Mouse (Mus musculus) retina, embryonic 14.5 days (tissue): ENCODE measurements around the gene Dmd.

Experiments
- DNase-seq: peaks from one replicate; pipeline ENCODE4 v3.0.0-alpha.2; 2015; ENCODE audit warnings: low spot score

Gene Dmd

DNA sequence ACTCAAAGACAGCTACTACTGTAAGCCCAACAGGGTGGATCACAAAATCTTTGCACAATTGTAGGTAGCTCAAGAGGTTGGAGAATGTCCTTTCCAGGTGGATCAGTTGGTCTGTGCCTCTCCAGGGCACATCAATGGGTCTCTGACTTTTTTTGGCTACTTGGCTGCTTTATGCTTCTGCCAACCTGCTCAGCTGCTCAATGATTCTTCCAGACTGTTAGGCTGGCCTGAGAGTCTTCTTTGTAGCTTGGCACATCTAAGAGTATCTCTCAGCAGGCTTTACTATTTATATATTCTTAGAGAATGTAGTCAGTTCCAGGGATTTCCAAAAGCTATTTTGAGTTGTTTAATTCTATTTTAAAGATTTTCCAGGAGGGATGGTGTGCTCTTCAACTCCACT, 1416.3 kb downstream of the Dmd start:
- no peak for DNase-seq

DNA sequence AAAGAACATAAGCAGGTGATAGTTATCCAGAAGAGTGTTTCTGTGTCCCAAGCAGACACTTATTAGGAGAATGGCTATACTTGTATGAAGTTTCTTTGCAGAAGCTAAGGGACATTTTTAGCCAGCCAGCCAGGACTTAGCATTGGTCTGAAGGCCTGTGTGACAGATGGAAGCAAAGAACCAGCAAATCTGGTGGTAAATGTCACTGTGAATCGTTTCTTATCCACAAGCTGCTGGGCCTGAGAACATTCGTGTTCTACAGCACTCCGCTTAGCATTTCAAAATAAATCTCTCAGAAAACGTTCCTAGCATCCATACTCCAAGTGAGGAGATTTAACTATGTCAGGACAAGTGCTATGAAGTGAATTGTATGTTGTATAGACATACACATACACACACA, 1486.9 kb downstream of the Dmd start:
- no peak for DNase-seq

DNA sequence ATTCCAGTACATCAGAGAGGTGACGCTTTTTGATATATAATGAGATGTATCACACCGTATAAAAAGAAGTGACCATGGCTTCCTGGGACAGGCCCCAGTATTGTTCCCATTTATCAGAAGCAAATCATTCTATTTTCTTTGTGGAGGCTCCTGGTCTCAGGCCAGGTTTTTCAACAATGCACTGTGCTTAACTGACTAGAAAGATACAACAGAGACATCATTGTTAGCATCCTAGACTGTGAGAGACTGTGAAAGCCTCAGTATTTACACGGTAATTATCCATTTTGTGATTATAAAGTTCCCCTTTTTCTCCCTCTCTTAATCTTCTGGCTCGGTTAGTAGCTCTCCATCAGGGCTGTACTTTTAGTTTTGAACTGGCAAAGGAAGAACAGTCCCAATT, 1487.9 kb downstream of the Dmd start:
- DNase-seq, result no peak

DNA sequence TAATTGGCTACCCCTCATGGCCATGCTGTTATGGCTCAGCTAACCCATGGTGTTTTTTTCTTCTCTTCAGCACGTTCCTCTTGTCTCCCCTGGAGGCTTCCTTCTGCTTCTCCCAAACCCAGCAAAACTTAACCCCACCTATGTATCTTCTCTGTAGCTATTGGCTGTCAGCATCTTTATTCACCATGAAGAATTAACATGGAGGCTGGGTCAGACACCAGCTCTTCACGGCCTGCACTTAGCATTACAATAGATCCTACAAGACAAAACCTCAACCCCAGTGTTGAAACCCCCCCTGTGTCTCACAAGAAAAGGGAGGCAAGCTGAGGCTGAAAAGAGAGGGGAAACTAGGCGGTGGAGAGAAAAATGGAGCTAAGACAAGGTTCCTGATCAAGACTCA, 1494.3 kb downstream of the Dmd start:
- no peak for DNase-seq

DNA sequence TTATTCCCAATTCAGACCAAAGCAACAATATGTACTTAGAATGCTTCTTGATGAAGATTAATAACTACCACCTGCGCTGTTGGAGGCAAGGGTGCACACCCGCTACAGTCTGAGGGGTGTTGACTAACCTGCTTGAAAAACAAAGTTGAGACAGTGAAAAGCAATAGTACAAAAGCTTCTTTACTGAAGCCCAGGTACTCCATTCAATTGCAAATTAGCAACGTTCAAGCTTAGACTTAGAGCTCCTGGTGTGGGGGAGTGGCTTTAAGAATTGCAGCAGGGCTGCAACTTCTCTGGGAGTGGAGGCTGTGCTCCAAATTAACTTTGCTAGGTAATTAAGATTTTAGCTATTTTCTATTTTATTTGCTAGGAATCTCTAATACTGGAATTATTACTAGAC, 1495.3 kb downstream of the Dmd start:
- no peak for DNase-seq

DNA sequence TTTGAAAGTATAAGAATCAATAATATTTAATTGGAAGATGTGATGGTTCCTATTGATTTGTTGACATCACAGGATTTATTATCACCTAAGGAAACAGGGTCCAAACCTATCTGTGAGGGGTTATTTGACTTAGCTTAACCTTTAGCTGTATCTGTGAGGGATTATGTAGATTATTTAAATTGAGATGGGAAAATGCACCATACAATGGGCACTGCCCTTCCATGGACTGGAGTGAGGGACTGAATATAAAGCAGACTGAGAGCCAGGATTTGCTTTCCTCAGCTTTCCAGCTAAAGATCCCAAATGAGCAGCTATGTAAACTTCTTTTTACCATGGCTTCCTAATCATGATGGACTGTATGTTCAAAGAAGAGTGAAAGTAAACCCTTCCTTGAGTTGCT, 1496.0 kb downstream of the Dmd start:
- DNase-seq, result no peak

DNA sequence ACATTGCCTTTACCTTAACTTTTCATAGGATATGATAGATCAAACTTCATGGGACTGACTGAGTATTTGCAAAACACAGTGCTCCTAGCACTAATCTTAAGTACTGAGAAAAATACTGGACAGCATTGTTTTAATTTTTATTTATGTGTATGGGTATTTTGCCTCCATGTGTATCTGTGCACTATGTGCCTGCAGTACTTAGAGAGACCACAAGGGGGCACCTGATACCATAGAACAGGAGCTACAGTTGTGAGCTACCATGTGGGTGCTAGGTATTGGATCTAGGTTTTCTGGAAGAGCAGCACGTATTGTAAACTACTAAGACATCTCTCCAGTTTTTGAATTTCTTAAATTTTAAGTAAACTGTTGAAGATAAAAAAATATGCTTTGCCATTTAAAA, 1505.8 kb downstream of the Dmd start:
- peak; percentile 18 for DNase-seq

DNA sequence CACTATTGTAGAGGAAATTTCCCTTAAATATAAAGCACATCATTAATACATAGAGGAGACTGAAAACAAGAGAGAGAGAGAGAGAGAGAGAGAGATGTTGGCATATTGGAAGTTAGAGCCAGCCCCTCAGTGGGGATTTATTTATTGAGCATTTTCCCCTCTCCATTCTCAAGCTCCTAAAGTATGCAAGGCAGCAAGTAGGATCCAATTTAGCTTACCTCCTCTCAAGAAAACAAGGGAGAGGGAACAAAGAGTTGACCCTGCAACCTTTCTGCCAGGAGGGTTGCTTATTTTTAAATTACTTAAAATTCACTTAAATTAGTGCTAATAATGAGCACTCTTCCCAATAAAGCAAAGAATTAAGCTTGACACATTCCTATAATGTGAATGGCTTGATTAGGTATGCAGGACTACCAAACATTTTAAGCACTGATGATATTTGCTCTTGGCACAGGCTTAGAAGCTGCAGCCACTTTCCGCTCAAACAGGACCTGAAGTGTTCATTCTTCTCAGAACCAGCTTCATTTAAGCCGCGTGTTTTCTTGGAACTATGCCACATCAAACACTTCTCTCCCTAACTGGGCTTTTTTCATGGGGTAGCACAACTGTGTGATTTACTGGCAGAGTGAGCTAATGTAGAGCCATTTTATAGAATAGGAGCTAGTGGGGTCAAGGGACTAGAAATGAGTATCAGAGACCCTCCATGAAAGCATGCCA, 1566.1 kb downstream of the Dmd start:
- DNase-seq, result peak; percentile 5

DNA sequence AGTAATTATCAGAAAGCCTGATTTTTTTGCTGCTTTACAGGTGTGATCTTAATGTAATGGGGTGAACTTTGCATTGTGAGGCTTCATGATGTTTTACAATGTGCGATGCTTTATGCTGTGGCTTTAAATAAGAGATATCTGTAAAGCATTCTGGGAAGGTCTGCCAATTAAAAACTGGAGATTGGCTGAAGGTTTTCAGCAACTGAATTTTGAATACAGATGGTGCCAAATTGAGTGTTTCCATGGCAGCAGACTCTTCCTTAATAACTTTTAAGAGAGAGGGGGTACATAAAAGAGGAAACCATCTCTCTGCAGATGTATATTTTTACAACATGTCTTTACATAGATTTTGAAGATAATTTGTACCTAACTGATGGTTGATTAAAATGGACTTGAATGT, 1603.3 kb downstream of the Dmd start:
- no peak for DNase-seq

DNA sequence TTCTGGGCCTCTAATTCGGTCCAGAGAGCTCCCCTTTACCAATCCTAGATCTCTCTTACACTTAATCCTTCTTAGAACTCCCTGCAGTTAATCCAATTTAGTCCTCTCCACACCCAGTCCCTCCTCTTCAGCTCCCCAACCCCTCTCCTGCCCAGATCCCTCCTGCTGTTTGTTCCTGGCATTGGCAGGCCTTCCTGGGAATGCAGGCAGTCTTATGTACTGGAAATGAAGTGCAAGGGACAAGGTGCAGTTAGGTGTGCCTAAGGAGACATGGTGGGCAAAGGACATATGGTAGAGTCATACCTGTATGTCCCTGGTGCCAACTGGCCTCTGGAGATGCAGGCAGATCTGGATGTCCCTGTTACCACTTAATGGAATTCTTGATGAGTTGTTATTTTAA, 1604.8 kb downstream of the Dmd start:
- DNase-seq, result no peak

DNA sequence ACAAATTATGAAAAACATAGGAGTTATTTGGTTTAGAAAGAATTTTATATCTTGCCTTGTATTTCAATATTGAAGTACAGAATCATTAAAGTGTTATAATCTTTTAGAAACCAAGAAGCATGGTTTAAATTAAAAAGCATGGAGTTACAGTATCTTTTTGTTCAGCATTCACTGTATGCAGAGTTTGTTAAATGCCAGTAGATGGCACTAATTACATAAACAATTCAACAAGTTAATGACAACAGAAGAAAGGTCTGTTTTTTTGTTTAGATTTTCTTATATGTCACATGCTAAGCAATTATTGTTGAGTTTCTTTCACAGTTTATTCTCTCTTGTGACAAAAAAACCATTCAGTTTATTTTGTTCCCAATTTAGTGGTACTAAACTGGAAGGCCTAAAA, 1649.8 kb downstream of the Dmd start:
- DNase-seq, result peak; percentile 13

DNA sequence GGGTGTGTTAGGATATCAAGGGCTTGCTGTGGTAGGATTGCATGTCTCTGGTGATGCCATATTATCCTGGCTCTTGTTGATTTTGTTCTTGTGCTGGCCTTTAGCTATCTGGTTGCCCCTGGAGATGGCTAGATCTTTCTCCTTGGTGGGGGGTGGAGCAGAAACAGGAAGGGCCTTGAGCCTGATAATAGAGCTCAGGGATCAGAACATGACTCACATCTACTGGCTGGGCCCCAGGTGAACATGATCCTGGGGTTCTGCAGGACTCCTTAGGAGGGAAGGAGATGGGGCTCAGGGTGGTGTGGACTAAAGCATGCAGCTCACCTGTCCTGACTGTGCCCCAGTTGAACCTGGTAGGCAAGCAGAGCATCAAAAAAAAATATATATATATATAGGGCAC, 1691.8 kb downstream of the Dmd start:
- no peak for DNase-seq

DNA sequence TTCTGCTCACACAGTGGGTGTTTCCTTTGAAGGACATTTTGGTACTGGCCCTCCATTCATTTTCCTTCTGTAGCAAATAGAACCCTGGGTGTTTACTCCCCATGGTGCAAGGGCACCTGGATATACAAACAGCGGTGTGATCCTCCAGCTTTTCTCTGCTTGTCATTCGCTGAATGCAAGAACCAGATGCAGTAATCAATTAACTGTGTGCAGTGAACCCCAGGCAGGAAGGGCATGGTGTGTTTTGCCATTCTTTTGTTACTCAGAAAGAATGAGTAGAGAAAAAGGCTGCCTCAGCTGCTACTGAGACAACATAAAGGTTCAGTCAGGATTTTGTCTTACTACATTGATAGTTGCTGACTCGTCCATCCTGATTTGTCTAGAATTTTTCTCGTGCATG, 1799.0 kb downstream of the Dmd start:
- peak; percentile 39 for DNase-seq

DNA sequence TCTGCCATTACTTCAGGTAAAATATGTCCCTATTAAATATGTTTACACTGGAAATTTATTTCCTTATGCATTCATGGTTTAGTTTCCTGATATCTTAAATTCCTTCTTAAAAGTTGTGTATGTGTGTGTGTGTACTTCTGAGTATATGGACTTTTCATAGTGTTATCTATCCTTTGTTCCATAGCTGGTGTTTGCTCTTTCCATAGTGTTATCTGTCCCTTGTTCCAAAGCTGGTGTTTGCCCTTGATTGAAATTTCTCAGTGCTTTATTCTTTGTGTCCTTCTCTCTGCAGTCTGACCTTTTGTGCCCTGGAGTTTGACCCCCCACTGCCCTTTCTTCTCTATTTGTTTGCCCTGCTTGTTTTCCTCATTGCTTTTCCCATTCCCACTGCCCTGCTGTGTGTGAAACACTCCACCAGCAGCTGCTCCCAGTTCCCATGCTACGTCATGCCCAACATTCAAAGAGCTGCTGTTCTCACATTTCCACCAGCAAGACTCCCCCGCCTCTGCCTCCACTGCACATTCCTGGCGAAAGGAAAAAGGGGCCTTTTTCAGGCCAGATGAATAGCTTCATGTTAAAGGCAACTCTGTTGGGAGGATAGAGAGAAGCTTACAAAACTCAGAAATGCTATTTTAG, 1911.5 kb downstream of the Dmd start:
- peak; percentile 70 for DNase-seq

DNA sequence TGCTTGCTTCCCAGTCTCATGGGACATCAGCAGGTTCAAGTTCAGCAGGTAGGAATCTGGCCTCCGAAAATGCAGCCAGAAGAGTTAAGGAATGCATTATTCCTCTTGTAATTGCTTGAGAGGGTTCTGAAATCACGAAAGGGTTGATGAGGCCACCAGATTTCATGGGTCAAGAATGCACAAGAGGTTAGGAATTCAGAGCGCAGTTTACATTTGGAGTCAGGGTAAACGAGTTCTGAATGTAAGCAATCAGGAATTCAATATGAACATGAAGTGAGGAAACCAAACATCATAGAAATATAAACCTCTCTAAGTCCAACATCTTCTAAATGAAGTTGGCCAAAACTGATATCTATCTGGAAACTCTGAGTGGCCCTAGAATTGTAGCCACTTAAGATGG, 1924.4 kb downstream of the Dmd start:
- DNase-seq, result no peak

DNA sequence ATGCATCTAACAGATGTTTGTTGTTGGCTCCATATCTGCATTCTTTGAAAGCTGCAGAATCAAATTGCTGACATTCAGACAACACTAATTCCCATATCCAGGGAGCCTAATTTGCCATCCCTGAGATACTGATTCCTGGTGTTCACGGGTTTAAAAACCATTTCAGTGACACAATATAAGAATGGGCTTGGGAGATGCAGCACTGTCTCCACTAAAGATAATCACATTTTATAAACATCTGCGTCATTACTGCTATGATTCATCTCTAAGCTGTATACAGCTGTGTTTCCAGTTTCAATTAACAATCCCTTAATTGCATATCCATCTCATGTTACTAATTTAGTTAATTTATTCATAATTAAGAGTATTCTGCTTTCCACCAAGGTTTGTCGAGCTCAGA, 1929.5 kb downstream of the Dmd start:
- no peak for DNase-seq

DNA sequence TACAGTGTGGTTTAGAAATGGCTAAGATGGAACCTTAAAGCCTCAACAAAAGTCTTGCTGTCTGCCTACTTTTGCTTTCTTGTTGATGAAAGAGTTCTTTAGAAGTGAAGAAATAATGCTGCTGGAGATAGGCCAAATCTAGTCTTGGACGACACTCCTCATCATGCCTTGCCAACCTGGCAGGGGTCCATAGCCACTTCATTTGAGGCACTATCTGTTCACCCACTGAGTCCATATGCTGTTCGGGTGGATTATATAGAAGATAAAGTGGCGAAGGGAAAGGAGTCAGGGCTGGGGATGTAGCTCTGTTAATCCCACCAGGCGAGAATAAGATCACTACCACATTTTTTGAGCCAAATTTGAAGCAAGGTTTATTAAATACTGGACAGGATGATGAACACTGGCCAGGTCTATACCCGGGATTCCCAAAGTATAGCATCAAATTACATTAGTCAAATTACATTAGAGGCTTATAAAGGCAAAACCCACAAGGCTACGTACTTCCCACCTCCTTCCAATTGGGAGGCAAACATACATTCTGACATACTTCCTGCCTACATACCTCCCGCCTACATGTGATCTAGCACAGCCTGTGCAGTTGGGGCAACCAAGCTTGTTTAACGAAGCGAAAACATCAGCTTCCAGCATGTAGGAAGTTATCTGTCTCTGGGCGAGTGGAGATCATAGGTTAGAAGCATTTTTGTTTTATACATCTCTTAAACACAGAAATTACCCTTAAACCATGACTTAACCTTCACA, 1984.2 kb downstream of the Dmd start:
- DNase-seq, result no peak

DNA sequence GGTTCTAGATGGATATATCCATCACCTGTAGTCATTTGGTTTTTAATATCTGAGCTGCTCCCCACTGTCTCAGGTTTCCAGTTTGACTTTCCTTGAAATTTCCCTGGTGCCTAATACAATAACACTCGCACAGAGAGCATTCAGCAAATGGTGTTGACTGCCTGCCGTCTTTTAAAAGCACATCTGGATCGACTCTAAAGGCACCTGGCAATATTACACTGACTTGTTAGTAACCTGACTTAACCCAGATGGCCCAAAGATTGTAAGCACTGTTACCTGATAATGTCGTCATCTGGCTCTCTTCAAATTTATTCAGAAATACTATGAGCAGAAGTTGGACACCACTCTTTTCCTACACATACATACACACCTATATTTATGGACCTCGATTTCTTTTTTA, 2011.9 kb downstream of the Dmd start:
- no peak for DNase-seq

DNA sequence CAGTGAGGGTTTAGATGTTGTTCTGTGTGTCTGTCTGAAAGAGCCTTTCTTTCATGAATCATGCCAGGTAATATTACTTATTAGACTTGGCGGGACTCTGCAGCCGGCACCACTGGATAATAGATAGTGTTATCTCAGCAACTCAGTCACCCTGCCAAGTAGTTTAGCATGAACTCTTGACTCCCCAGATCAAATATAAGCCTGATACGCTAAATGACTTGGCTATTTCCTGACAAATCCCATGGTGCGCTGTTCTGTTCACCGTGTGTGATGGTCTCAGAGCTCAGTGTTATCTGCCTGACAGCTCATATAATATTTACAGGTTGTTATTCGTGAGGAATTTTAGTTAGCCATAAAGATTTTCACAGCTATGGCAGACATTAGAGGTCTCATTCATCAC, 2012.3 kb downstream of the Dmd start:
- DNase-seq, result no peak

DNA sequence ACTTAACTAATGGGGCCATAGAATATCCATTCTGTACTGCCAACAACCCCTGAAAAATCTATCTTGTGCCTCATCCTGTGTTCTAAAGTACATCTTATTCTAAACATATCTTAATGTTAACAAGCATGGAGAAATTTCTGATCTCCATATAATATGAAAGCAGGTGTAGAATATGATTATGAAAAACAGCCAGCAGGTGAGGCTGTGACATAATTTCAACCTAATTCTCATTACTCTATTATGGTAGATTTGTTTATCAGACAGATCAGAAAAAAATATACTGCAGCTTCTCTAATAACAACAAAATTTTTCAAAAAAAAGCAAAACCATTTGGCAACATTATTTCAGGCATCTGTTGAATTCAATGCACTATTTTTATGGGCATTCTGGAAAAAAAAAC, 2059.6 kb downstream of the Dmd start:
- DNase-seq, result no peak

DNA sequence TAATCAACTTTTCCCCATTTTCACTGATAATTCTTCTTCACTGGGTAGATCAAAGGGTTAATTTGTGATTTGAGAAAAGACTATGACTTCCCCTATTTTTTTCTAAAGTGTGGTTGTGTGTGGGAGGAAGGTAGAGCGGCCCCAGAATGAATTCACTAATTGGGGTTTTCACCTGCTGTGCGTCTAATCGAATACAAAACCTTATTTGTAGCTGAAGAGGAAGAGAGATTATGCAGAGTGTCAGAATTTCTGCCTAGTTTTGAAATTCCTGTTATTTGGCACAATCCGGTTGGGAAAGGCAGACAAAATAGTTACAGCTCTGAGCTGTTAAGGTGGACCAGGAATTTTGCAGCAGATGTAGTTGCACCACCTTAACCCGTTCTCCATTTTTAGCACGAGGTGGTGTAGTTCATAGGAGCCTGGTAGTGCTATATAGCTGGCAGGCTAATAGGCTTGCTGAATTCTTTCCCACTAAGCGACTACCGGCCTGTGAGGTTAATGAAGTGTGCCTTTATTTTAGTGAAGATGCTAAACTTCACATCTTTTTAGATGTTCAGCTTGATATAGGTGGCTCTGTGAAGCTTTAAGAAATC, 2092.9 kb downstream of the Dmd start:
- DNase-seq, result peak; percentile 7

DNA sequence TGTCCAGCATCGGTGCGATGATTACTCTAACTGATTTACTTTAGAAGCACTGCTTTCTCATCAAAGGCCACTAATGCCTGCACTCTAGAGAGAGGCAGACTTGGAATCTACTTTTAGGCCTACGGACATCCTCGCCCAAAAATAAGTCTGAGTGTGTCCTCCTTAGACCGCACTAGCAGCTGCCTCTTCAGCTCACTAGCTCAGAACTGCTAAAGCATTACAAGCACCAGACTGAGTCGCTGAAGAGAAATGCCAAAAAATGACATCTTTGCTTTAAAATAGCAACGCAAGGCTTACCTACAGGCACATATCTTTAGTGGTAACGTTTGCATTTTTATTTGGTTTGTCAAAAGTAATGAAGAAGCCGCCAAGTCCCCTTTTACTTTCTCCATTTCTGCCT, 2098.0 kb downstream of the Dmd start:
- DNase-seq, result no peak
